Mouse (Mus musculus) left cerebral cortex, postnatal 10 days (tissue): ENCODE results near the gene Rbm38. TPM values are rescaled to one million over a fixed set of nuclear protein-coding genes. Genes with fewer than 3 reads are reported as not detected.

Source experiments
- DNase-seq, 2 experiments: peaks; one replicate each; pipeline ENCODE4 v3.0.0; 2021 to 2022; ENCODE audit warnings: low spot score in 2 of 2, mixed read lengths in 1 of 2; ENCODE audit errors: extremely low spot score in 1 of 2
- intact Hi-C: fragments of 180-260 bp; cut with DNase I; formaldehyde crosslinking; loops from one replicate; pipeline ENCODE4 v1.15.1; 2025
- total RNA-seq, 2 experiments: library from RNA; stranded (reverse); gene quantifications; 2 replicates each; pipeline ENCODE4 v1.2.3; 2021

Gene Rbm38
- total RNA-seq, 2 experiments from 2014 or later = 2.7 to 2.8 TPM

DNA sequence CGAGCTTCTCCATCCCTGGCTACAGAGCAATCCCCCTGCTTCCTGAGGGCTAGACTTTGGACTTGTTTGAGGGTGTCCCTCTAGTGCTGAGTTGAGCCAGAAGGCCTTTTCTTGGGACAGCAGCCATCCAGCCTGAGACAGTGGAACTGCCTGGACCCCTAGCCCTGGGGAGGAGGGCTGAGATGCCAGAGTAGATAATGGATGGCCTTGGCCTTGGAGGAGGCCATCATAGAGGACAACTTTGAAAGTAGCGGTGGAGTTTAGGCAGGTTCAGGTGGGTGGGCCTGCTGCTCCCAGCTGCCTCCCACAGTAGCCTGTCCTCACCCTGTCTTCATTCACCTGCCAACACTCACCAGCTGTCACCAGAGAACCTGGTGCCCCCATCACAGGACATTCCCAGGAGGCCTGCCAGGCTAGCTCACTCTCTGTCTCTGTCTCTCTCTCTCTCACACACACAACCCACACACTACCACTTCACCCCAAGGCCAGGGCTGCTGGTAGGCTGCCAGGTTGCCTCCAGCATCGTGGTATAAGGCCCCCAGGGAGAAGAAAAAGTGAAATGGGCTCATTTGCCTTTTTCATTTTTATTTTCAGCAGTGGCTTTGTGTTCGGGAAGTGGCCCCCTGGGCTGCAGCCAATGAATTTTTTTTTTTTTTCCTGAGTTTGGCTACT is 7.7 kb downstream of the Rbm38 start:
- intact Hi-C loops = loop anchor here (10.0 kb wide), 1 partner anchor 57 kb away; no protein-coding TSS in a partner anchor
- no peak for DNase-seq

DNA sequence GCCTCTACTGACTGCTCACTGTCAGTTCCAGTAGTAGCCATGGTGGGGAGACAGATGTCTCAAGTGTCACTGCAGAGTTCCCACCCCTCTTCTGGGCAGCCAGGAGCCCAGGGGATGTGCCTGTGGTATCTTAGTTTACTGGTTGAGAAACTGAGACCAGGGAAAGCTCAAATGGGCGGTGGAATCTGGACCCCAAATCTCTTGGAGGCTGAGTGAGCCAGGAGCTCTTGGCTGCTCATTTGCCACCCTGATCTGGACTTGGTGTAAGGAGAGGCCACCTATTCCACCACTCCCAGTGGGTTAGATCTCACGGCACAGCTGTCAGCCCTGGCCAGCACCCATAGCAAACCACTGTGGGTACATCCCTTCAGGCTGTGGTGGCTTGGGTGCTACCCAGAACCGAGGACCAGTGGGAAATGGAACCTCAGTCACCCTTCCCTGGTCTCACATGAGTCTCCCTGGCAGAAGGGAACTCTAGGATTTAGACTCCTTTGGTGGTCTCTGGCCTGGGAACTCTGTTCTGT is 8.3 kb downstream of the Rbm38 start:
- DNase-seq = no peak
- intact Hi-C loops = loop anchor here (10.0 kb wide), 1 partner anchor 56 kb away; no protein-coding TSS in a partner anchor

DNA sequence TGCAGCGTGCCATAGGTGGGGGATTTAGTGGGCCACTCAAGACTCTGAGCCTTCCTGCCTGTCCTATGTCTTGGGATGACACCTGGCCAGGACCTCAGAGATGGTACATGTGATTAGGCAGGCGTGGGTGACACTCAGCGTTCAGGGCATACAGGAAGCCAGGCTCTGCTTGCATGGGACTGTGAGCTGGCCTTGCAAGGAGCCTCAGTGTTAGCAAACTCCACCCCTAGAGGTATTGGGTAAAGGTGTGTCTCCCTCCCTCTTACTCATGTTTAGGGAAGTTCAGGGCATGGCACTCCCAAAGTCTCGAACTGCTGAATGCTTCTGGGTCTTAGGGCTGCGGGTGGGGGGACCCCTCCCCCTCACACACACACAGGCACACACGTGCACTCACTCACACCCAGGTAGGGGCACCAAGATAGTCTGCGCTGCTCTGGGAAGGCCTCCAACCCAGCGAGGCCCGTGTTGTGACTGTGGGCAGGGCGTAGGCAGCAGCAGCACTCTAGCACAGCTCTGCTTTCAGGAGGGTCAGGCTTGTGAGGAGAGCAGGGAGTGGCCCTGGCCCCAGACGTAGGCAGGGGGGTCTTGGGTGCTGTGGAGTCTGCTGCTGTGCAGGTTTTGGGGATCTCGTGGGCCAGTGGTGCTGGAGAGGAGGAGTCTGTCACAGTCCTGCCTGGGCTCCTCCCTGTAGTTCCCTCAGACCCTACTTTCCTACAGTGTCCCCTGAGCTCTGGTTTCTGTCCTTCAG is 10.5 kb downstream of the Rbm38 start:
- DNase-seq = no peak
- intact Hi-C loops = no loop called here

DNA sequence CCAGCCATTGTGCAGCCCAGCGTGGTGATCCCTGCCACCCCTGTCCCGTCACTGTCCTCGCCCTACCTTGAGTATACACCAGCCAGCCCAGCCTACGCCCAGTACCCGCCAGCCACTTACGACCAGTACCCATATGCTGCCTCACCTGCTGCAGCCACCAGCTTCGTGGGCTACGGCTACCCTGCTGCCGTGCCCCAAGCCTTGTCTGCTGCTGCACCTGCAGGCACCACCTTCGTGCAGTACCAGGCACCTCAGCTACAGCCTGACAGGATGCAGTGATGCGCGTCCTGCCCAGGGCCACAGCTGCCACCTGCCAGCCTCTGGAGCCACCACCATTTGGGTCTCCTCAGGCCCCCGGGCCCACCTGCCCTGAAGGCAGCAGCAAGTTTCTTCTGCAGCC is 13.2 kb downstream of the Rbm38 start:
- intact Hi-C loops = no loop called here

DNA sequence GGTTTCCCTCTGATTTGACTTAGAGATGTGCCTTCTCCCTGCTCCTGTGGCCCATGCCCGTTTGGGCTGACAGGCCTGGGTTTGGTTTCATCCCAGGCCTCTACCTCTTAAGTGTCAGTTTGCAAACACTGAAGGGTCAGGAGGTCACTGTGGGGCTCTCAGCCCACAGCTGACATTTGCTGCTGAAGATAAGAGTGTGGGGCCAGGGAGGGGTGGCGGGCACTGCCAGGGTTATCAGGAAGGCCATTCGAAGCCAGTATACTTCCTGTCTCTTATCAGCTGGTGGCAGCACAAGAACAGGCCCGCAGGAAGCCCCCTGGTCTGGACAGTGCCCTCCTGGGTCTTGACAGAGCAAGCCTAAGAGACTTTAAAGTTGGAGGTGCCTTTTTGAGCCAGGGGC is 14.7 kb downstream of the Rbm38 start:
- DNase-seq = no peak
- intact Hi-C loops = no loop called here

More for the DNA sequence above, 13.2 kb downstream of the Rbm38 start:
- no peak for DNase-seq

DNA sequence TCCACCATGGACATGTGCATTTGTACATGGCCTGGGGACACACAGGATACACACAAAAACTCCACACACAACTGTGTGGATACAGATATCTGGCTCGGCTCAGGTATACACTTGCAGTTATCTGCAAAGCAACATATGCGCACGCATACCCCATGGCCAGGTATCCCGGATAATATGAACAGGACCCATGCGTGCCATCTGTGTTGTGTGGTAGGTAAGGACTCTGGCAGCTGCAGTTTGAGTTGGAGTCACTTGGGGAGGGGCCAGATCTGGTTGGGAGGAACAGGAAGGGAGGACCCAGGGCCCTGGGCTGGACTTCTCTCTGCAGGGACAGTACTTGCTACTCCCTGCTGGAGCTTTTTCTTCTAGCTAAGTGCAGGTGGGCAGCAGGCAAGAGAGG is 15.4 kb downstream of the Rbm38 start:
- intact Hi-C loops = no loop called here
- DNase-seq = no peak

DNA sequence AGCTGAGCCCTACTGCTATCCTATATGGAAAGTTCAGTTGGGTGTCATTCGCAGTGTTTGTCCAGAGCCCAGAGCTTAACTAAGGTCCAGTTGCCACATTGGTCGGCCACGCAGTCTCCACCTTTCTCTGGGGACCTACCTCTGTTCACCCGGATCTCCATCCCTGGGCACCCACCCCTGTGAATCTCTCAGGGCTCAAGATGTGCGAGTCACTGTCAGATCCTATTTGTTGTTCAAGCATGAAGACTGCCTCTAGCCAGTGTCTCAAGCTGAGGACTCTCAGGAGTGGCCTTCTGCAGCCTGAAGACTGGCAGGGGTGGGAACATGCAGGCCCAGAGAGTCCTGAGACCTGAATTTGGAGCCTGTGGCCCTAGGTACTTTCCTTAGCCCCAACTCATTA is 15.8 kb downstream of the Rbm38 start:
- no peak for DNase-seq
- intact Hi-C loops = no loop called here

DNA sequence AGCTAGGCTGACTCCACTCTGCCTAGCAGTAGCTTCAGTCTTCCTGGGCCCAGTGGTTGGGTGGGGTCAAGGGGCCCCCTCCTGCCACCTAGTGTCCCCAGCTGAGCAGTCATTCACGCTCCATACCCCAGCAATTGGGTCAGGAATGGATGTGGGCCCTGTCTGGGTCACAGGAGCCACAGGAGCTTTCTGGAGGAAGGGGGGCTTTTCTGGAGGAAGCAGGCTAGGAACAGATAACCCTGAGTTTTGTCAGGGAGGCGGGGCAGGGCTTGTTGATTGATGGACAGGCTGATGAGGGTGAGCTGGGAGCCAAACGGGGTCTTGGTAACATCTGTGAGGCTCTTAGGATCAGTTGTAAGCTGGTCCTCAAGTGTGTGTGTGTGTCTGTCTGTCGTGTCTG is 16.3 kb downstream of the Rbm38 start:
- no peak for DNase-seq

DNA sequence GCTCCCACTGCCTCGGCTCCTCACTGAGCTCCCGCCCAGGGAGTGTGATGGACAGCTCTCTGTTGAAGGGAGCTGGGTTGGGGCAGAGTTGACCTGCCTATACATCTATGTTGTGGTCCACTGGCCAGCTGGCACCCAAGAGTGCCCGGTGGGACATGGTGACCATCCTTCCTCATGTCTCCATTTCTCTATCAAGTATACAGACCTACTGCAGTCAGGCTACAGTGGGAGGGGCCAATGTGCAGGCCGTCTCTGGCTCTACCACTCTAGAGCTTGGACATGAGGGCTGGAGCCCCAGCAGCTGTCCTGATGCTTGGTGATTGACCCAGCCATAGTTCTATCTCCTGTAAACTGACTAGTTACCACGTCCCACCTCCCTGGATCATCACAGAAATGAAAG is 17.0 kb downstream of the Rbm38 start:
- DNase-seq = no peak
- intact Hi-C loops = no loop called here

More for the DNA sequence above, 16.3 kb downstream of the Rbm38 start:
- intact Hi-C loops = no loop called here

DNA sequence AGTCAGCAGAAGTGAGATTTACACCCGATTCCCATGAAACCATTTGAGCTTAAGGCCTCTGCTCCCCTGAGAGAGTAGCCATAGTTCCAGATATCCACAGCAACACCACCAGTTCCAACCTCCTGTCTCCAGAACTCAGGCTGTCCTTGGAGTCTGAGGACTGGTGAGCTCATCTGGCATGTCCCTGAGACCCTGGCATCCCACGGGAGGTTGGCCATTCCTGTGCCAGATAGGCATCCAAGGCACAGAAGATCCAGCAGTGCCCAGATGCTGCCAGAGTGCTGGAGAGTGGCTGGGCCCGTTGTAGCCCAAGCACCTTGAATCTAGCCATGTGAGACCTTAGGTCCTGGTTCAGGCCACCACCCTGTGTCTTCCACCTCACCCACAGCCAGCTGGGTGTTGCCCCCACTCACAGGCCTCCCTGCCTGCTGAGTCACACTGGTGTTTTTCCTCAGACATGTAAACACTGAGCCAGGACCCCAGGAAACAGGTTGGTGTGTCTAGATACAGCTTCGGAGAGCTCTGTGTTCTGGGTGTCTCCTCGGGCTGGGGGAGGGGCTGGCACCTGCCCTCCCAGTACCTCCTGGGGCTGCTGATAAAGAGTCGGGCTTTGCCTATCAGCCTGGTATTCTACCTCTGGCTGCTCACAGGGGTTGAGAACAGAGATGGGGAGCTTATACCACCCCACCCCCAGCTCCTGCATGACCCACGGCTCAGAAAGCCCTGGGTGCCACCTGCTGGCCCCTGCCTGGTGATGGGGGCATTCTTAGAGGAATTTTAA is 17.7 kb downstream of the Rbm38 start:
- DNase-seq = no peak

DNA sequence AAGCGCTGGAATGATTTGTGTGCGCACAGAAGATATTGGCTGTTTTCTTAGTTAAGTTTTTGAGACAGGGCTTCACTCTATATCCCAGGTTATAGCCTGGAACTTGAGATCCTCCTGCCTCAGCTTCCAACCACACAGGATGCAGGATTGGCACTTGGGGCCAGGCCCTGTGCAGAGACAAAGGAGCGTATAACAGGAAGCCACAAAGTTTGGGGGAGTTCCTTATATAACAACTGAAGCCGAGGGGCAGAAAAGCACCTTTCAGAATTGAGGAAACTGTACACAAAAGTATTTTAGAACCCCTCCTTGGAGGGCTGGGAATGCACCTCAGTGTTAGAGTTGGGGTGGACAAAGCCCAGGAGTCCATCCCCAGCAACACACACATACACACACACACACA is 18.7 kb downstream of the Rbm38 start:
- no peak for DNase-seq
- intact Hi-C loops = no loop called here

More for the DNA sequence above, 17.7 kb downstream of the Rbm38 start:
- intact Hi-C loops = no loop called here

DNA sequence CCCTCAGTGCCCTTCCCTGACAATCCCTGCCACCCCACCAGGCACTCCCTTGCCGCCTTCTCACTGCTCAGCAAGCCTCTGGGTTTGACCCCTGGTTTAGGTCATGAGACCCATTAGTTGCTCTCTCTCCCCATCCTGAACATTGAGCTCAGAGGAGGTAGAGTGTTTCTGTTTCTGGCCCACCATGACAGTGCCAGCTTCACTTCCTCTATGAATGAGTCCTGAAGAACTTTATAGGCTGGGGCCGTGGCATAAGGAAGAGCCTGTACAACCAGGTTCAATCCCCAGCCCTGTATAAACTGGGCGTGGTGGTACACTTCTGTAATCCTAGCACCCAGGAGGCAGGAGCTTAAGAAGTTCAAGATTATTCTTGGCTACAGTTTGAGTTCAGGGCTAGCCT is 20.5 kb downstream of the Rbm38 start:
- no peak for DNase-seq
- intact Hi-C loops = no loop called here

DNA sequence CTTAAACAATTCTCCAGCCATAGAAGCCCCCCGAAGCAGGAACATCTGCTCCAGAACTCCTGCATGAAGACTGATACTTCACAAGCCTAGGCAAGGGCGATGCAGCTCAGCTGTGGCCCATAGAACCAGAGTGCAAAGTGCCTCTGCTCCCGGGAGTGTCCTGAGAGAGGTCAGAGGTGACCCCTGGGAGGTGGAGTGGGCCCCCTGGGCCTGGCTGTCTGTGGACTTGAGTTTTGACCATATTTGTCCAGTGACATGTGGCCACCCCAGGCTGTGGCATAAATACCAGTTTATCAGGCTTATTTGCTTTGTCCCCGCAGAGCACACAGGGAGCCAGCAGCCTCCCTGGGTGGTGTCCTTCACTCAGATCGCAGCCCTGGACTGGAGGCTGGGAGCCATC is 20.9 kb downstream of the Rbm38 start:
- intact Hi-C loops = no loop called here

DNA sequence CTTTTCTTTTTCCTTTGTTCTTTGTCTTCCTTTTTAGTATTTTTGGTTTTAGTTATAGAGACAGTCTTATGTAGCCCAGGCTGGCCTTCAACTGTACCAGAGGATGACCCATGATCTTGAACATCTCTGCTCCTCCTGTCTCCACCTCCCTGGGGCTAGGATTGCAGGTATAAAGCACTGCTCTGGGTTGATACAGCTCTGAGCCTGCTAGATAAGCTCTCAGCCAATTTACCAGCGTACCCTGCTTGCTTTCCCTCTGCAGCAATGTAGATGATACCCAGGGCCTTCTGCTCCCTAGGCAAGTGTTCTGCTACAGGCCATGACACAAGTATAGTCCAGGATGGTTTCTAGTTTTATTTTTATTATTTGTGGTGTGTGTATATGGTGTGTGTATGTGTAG is 21.6 kb downstream of the Rbm38 start:
- intact Hi-C loops = no loop called here
- DNase-seq = no peak

More for the DNA sequence above, 20.9 kb downstream of the Rbm38 start:
- no peak for DNase-seq

DNA sequence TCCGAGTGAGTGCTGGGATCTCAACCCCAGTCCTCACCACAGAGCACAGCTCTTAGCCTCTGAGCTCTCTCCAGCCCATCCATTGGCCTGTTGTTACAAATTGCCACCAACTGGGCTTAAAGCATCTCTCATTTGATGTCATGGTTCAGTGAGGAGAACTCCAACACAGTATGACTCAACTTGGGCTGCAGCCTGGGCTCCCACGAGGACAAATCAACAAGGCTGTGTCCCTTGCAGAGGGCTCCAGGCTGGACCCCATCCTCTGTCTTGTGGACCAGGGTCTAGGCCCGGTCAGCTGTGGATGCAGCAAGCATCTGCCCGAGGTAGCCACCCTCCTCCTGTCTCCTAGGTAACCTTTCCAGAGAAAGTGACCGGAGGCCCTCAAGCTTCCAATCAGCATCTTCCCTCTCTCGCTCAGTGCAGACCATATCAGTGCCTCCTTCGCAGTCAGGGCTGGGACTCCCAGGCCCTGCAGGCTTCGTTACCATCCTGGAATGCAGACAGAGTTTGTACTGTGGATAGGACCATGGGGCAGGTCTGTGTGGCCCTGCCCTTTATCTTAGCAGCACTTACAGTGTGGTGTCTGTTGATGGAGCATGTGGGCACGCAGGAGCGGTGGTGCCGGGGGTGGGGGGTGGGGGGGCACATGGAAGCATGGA is 22.3 kb downstream of the Rbm38 start:
- intact Hi-C loops = no loop called here
- no peak for DNase-seq

DNA sequence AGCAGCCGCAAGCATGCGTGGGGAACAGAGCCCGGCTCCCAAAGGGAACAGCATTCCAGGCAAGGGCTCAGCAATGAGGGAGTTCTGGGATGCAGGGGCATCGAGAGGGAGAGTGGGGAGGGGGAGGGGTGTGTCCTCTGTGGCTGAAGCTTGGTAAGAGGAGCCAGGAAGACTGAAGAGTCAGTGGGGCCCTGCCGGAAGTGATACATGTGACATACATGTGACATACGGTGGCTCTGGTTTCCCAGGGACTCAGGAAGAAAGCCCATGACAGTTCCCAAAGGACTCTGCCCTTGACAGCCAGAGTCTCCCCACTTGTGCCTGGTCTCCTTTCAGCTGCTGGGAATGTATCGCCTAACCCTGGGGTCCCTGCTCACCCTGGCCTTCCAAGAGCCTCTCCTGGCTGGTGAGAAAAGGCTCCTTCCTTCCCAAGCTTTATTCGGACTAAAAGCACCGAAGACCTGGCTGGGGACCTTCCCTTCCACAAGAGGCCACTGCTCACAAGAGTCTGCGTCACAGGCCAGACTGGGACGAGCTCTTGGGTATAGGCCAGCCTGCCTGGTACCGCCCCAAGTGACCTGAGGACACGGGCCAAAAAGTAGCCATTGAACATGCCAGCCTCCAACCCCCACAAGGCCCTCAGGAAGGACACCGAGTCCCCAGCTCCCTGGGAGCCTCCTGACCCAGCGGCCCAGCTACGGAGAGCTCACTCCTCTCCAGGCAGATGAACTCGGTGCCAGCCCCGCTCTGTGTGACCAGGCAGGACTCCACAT is 24.1 kb downstream of the Rbm38 start:
- intact Hi-C loops = no loop called here
- no peak for DNase-seq

DNA sequence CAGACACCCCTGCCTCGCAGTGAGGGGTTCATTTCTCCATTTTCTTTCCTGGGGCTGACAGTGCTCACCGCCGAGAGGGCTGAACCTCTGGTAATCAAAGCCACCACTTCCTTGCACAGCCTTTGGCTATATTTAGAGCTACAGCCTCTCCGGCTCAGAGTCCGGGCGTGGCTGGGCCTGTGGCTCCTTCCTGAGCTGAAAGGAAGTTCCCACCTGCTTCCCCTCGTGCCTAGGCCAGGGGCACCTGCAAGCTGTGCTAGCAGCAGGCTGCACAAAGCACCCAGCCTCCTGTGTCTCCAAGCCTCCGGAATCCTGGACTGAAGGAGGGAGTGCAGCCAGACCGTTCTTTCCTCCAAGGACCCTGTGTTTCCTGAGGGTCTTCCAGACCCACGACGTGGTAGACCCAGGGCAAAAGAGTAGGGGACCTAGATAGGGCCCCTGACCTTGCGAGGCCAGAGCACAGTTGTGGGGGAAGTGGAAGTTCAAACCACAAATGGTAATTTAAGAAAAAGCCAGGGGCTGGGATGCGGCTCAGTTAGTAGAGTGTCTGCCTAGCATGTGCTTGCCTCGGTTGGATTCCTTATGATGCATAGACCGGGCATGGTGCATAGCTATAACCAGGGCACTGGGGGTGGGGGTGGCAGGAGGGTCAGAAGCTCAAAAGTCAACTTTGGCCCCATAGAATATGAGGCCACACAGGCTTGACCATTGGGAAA is 26.4 kb downstream of the Rbm38 start:
- intact Hi-C loops = no loop called here
- no peak for DNase-seq

DNA sequence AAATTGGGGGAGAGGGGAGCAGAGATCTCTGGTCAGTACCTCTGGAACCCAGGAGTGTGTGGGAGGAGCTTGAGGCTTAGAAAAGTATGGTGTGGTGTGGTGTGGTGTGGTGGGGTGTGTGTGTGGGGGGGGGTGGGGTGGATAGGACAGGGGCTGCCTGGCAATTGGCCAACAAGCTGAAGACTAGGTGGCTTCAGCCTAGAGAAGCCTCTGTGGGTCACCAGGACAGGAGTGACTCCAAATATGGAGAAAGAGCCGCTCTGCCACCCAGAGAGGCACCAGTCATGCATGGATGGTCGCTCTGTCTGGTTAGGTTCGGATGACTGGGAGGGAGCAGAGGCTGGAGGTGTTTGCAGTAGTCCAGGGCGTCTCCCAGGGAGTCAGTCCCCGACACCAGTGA is 27.2 kb downstream of the Rbm38 start:
- no peak for DNase-seq
- intact Hi-C loops = no loop called here
